Mouse (Mus musculus): ENCODE measurements around the gene Dap3. TPM values are rescaled to one million over a fixed set of nuclear protein-coding genes. Genes with fewer than 3 reads are reported as not detected.
"Not testable (repeated sequence)": the region's sequence is repeated elsewhere in the genome, so short reads cannot be mapped to it uniquely, and the experiment has no call there.

Gene Dap3
- polyA plus RNA-seq, 1 experiment from 2014 or later: 161 TPM

GRCm38 (mm10) chr3:88918981-88919380 is 32.0 kb downstream of the Dap3 start:
- Histone ChIP-seq H3K27ac (ENCODE audit: low read length) (peak overlapping the region; percentile 65), H3K36me3 (ENCODE audit: insufficient read depth, low read length) (peaks cover 34% of the 10 kb centered on the region), H3K4me3 (ENCODE audit: low read length) (no peak overlapping the region), H3K9ac (replicated peaks; ENCODE audit: low read length) (no peak overlapping the region), H3K27me3 (ENCODE audit: insufficient read depth, low read length) (no peaks in the 10 kb centered on the region), H3K4me1 (ENCODE audit: insufficient read depth, low read length) (peaks cover 9% of the 10 kb centered on the region; the same call in 1 of the 2 replicates), H3K9me3 (ENCODE audit: low read length) (peaks cover 8% of the 10 kb centered on the region), H3K4me2 (replicated peaks; ENCODE audit: low read depth, low read length) (0 out of 2 replicates have a peak overlapping the region, but pooled peaks have one; percentile 2)
- WGBS: 58% methylated on average over 13 of the region's 13 CpGs
- no peak for ATAC-seq (ENCODE audit: low FRiP score, low TSS enrichment)

- Histone ChIP-seq H3K27ac (ENCODE audit: low read length) (peak overlapping the region; percentile 97), H3K9me3 (ENCODE audit: low read length) (no peaks in the 10 kb centered on the region), H3K4me3 (ENCODE audit: low read length) (peak overlapping the region; percentile 82), H3K4me1 (ENCODE audit: insufficient read depth, low read length) (peaks cover 15% of the 10 kb centered on the region; the same call in 1 of the 2 replicates), H3K4me2 (replicated peaks; ENCODE audit: low read depth, low read length) (peak overlapping the region; percentile 73), H3K27me3 (ENCODE audit: insufficient read depth, low read length) (no peaks in the 10 kb centered on the region), H3K9ac (replicated peaks; ENCODE audit: low read length) (peak overlapping the region; percentile 76), H3K36me3 (ENCODE audit: insufficient read depth, low read length) (peaks cover 32% of the 10 kb centered on the region)
- ATAC-seq (ENCODE audit: low FRiP score, low TSS enrichment): peak; percentile 20; the same call in 1 of the 2 replicates
- WGBS: 31% methylated on average over 8 of the region's 8 CpGs
These were observed 36.6 kb downstream of the Dap3 start for GRCm38 (mm10) chr3:88914384-88914810.

- H3K9ac ChIP-seq (replicated peaks; ENCODE audit: low read length): peak within 1 kb of the TSS; percentile 76
- peaks cover 36% of the 10 kb centered on the region for H3K36me3 ChIP-seq (ENCODE audit: insufficient read depth, low read length)
- H3K27me3 ChIP-seq (ENCODE audit: insufficient read depth, low read length): no peaks in the 10 kb centered on the region
- peak within 1 kb of the TSS; percentile 97 for H3K27ac ChIP-seq (ENCODE audit: low read length)
- peak within 1 kb of the TSS; percentile 82 for H3K4me3 ChIP-seq (ENCODE audit: low read length)
- WGBS: under 1% methylated on average over 62 of the region's 62 CpGs
- H3K9me3 ChIP-seq (ENCODE audit: low read length): no peaks in the 10 kb centered on the region
- H3K4me1 ChIP-seq (ENCODE audit: insufficient read depth, low read length): peaks cover 14% of the 10 kb centered on the region; the same call in 1 of the 2 replicates
- peak within 1 kb of the TSS; percentile 73 for H3K4me2 ChIP-seq (replicated peaks; ENCODE audit: low read depth, low read length)
- ATAC-seq (ENCODE audit: low FRiP score, low TSS enrichment): peak; percentile 97
These were observed 37.2 kb downstream of the Dap3 start, which contains the start of gene Msto1 for GRCm38 (mm10) chr3:88913511-88914383. Gene Msto1 (minus strand): TSS chr3:88913999.

- H3K4me2 ChIP-seq (replicated peaks; ENCODE audit: low read depth, low read length): peak overlapping the region; percentile 73
- peak overlapping the region; percentile 82 for H3K4me3 ChIP-seq (ENCODE audit: low read length)
- H3K9ac ChIP-seq (replicated peaks; ENCODE audit: low read length): no peak overlapping the region
- H3K27ac ChIP-seq (ENCODE audit: low read length): no peak overlapping the region
- 90% methylated on average over 7 of the region's 7 CpGs for WGBS
- H3K4me1 ChIP-seq (ENCODE audit: insufficient read depth, low read length): peaks cover 11% of the 10 kb centered on the region; the same call in 1 of the 2 replicates
- H3K36me3 ChIP-seq (ENCODE audit: insufficient read depth, low read length): peaks cover 47% of the 10 kb centered on the region
- no peaks in the 10 kb centered on the region for H3K9me3 ChIP-seq (ENCODE audit: low read length)
- ATAC-seq (ENCODE audit: low FRiP score, low TSS enrichment): no peak
- no peaks in the 10 kb centered on the region for H3K27me3 ChIP-seq (ENCODE audit: insufficient read depth, low read length)
These were observed 38.4 kb downstream of the Dap3 start for GRCm38 (mm10) chr3:88912585-88912984.

GRCm38 (mm10) chr3:88906393-88907159 is 44.4 kb downstream of the Dap3 start:
- ATAC-seq (ENCODE audit: low FRiP score, low TSS enrichment): no peak
- H3K9ac ChIP-seq (replicated peaks; ENCODE audit: low read length): no peak overlapping the region
- H3K9me3 ChIP-seq (ENCODE audit: low read length): no peaks in the 10 kb centered on the region
- no peak overlapping the region for H3K4me2 ChIP-seq (replicated peaks; ENCODE audit: low read depth, low read length)
- H3K36me3 ChIP-seq (ENCODE audit: insufficient read depth, low read length): peaks cover 88% of the 10 kb centered on the region
- no peak overlapping the region for H3K4me3 ChIP-seq (ENCODE audit: low read length)
- H3K27ac ChIP-seq (ENCODE audit: low read length): no peak overlapping the region
- H3K27me3 ChIP-seq (ENCODE audit: insufficient read depth, low read length): no peaks in the 10 kb centered on the region
- WGBS: 88% methylated on average over 6 of the region's 6 CpGs
- no peaks in the 10 kb centered on the region for H3K4me1 ChIP-seq (ENCODE audit: insufficient read depth, low read length)

- no peaks in the 10 kb centered on the region for H3K27me3 ChIP-seq (ENCODE audit: insufficient read depth, low read length)
- H3K36me3 ChIP-seq (ENCODE audit: insufficient read depth, low read length): peaks cover 84% of the 10 kb centered on the region
- no peak overlapping the region for H3K27ac ChIP-seq (ENCODE audit: low read length)
- no peaks in the 10 kb centered on the region for H3K4me1 ChIP-seq (ENCODE audit: insufficient read depth, low read length)
- H3K9me3 ChIP-seq (ENCODE audit: low read length): no peaks in the 10 kb centered on the region
- no peak overlapping the region for H3K9ac ChIP-seq (replicated peaks; ENCODE audit: low read length)
- H3K4me3 ChIP-seq (ENCODE audit: low read length): no peak overlapping the region
- 95% methylated on average over 2 of the region's 2 CpGs for WGBS
- H3K4me2 ChIP-seq (replicated peaks; ENCODE audit: low read depth, low read length): no peak overlapping the region
- no peak for ATAC-seq (ENCODE audit: low FRiP score, low TSS enrichment)
These were observed 45.2 kb downstream of the Dap3 start for GRCm38 (mm10) chr3:88905741-88906140.

- ATAC-seq (ENCODE audit: low FRiP score, low TSS enrichment): no peak
- 85% methylated on average over 6 of the region's 6 CpGs for WGBS
- Histone ChIP-seq H3K27me3 (ENCODE audit: insufficient read depth, low read length) (no peaks in the 10 kb centered on the region), H3K4me1 (ENCODE audit: insufficient read depth, low read length) (no peaks in the 10 kb centered on the region), H3K9ac (replicated peaks; ENCODE audit: low read length) (no peak overlapping the region), H3K4me3 (ENCODE audit: low read length) (no peak overlapping the region), H3K36me3 (ENCODE audit: insufficient read depth, low read length) (peaks cover 82% of the 10 kb centered on the region), H3K9me3 (ENCODE audit: low read length) (no peaks in the 10 kb centered on the region), H3K4me2 (replicated peaks; ENCODE audit: low read depth, low read length) (no peak overlapping the region), H3K27ac (ENCODE audit: low read length) (no peak overlapping the region)
These were observed 45.8 kb downstream of the Dap3 start for GRCm38 (mm10) chr3:88905209-88905608.

- H3K4me1 ChIP-seq (ENCODE audit: insufficient read depth, low read length): no peaks in the 10 kb centered on the region
- WGBS: 85% methylated on average over 3 of the region's 3 CpGs
- H3K27me3 ChIP-seq (ENCODE audit: insufficient read depth, low read length): no peaks in the 10 kb centered on the region
- no peaks in the 10 kb centered on the region for H3K9me3 ChIP-seq (ENCODE audit: low read length)
- no peak overlapping the region for H3K4me3 ChIP-seq (ENCODE audit: low read length)
- H3K9ac ChIP-seq (replicated peaks; ENCODE audit: low read length): no peak overlapping the region
- no peak for ATAC-seq (ENCODE audit: low FRiP score, low TSS enrichment)
- no peak overlapping the region for H3K27ac ChIP-seq (ENCODE audit: low read length)
- peaks cover 78% of the 10 kb centered on the region for H3K36me3 ChIP-seq (ENCODE audit: insufficient read depth, low read length)
- no peak overlapping the region for H3K4me2 ChIP-seq (replicated peaks; ENCODE audit: low read depth, low read length)
These were observed 46.2 kb downstream of the Dap3 start for GRCm38 (mm10) chr3:88904803-88905202.

- H3K4me2 ChIP-seq (replicated peaks; ENCODE audit: low read depth, low read length); H3K4me1 ChIP-seq (ENCODE audit: insufficient read depth, low read length); H3K27ac ChIP-seq (ENCODE audit: low read length); H3K27me3 ChIP-seq (ENCODE audit: insufficient read depth, low read length); H3K9me3 ChIP-seq (ENCODE audit: low read length); H3K4me3 ChIP-seq (ENCODE audit: low read length); H3K9ac ChIP-seq (replicated peaks; ENCODE audit: low read length); H3K36me3 ChIP-seq (ENCODE audit: insufficient read depth, low read length); ATAC-seq (ENCODE audit: low FRiP score, low TSS enrichment): not testable (repeated sequence)
- 91% methylated on average over 7 of the region's 7 CpGs for WGBS
These were observed 58.0 kb downstream of the Dap3 start for GRCm38 (mm10) chr3:88893011-88893410.
